Mouse (Mus musculus) megakaryocyte, embryonic 14.5 days (primary cell): ENCODE measurements around the gene Farp1.

Experiments
- FLI1 ChIP-seq: IDR thresholded peaks from 2 replicates; pipeline ENCODE4 v1.6.1; 2012; ENCODE audit warnings: low read length, inconsistent platforms, mixed read lengths
- GATA1 ChIP-seq: IDR thresholded peaks from 3 replicates; pipeline ENCODE4 v1.6.1; 2012; ENCODE audit warnings: mixed read lengths, low read length, inconsistent platforms, borderline replicate concordance

- no peak for TF ChIP-seq GATA1
- no peak for TF ChIP-seq FLI1
Measured at GRCm38 (mm10) chr14:121192394-121192793, 157.4 kb downstream of the Farp1 start.
